In genomic region chr7:100494415-100494831, GRCm38 (mm10) we compare ENCODE assay signal across 10 mouse cellular contexts. TPM values are rescaled to one million over a fixed set of nuclear protein-coding genes. Genes with fewer than 3 reads are reported as not detected.
DNase-seq lines count a peak whose midpoint lies in the region; ATAC-seq and TF ChIP-seq lines count a peak whose summit lies in the region.
"Had no signal": no experiment of that assay in that cellular context is flagged by ENCODE, and none has a peak within 500 bp of the region (broad histone marks: within the 10 kb centered on the region; RNA-seq: fewer than 3 reads in every experiment).

No protein-coding gene starts in this region.

- H3K27ac ChIP-seq in forebrain, embryonic 11.5 days (ENCODE audit: low read depth, low read length), result no peak overlapping the region
- no peak overlapping the region for H3K27ac ChIP-seq in forebrain, embryonic 15.5 days (replicated peaks)
- H3K27ac ChIP-seq in hindbrain, embryonic 12.5 days, result peak overlapping the region; percentile 8; the same call in 1 of the 2 replicates
- no peak overlapping the region for H3K27ac ChIP-seq in midbrain, embryonic 13.5 days

- no peaks in the 10 kb centered on the region for H3K27me3 ChIP-seq in forebrain, embryonic 11.5 days (ENCODE audit: control insufficient read depth, insufficient read depth, low read length)
- peaks cover 5% of the 10 kb centered on the region; the same call in 1 of the 2 replicates for H3K27me3 ChIP-seq in forebrain, embryonic 15.5 days
- H3K27me3 ChIP-seq in G1E (ENCODE audit: insufficient read depth, low read length), result no peaks in the 10 kb centered on the region
- peaks cover 4% of the 10 kb centered on the region for H3K27me3 ChIP-seq in hindbrain, embryonic 12.5 days
- peaks cover 9% of the 10 kb centered on the region; the same call in 1 of the 2 replicates for H3K27me3 ChIP-seq in midbrain, embryonic 13.5 days

- no peak for TF ChIP-seq CTCF in G1E (IDR thresholded peaks at IDR 0.05; ENCODE audit: low read depth, low read length)

- H3K36me3 ChIP-seq in forebrain, embryonic 11.5 days (ENCODE audit: control insufficient read depth, insufficient read depth, low read length), result no peaks in the 10 kb centered on the region; the same call in 1 of the 2 replicates
- no peaks in the 10 kb centered on the region for H3K36me3 ChIP-seq in forebrain, embryonic 15.5 days
- peaks cover 57% of the 10 kb centered on the region for H3K36me3 ChIP-seq in G1E (replicated peaks)
- peaks cover 15% of the 10 kb centered on the region; the same call in 1 of the 2 replicates for H3K36me3 ChIP-seq in hindbrain, embryonic 12.5 days
- H3K36me3 ChIP-seq in midbrain, embryonic 13.5 days, result peaks cover 7% of the 10 kb centered on the region; the same call in 1 of the 2 replicates

- H3K9ac ChIP-seq in forebrain, embryonic 11.5 days (ENCODE audit: low read length), result no peak overlapping the region
- H3K9ac ChIP-seq in forebrain, embryonic 15.5 days (replicated peaks), result no peak overlapping the region
- H3K9ac ChIP-seq in hindbrain, embryonic 12.5 days, result no peak overlapping the region; the same call in 1 of the 2 replicates
- H3K9ac ChIP-seq in midbrain, embryonic 13.5 days (replicated peaks), result no peak overlapping the region

- WGBS in forebrain, embryonic 11.5 days, result 86% methylated on average over 7 of the region's 7 CpGs
- 89% methylated on average over 7 of the region's 7 CpGs for WGBS in forebrain, embryonic 15.5 days
- whole genome bisulfite sequencing in hindbrain, embryonic 12.5 days, result 90% methylated on average over 7 of the region's 7 CpGs
- whole genome bisulfite sequencing in midbrain, embryonic 13.5 days, result 90% methylated on average over 7 of the region's 7 CpGs

- H3K4me2 ChIP-seq in forebrain, embryonic 11.5 days (ENCODE audit: low read depth, low read length, severe bottlenecking), result 0 out of 2 replicates have a peak overlapping the region, but pooled peaks have one; percentile 24
- no peak overlapping the region for H3K4me2 ChIP-seq in forebrain, embryonic 15.5 days (replicated peaks)
- H3K4me2 ChIP-seq in hindbrain, embryonic 12.5 days (replicated peaks), result peak overlapping the region; percentile 84
- peak overlapping the region; percentile 65 for H3K4me2 ChIP-seq in midbrain, embryonic 13.5 days (replicated peaks)

- no peak overlapping the region; the same call in 1 of the 2 replicates for H3K4me3 ChIP-seq in forebrain, embryonic 11.5 days (ENCODE audit: low read depth, low read length)
- no peak overlapping the region for H3K4me3 ChIP-seq in forebrain, embryonic 15.5 days
- peak overlapping the region; percentile 91 for H3K4me3 ChIP-seq in G1E (ENCODE audit: low read depth, low read length)
- H3K4me3 ChIP-seq in hindbrain, embryonic 12.5 days, result peak overlapping the region; percentile 42
- H3K4me3 ChIP-seq in midbrain, embryonic 13.5 days (replicated peaks), result peak overlapping the region; percentile 38; the same call in 1 of the 2 replicates

- no peak for DNase-seq in forebrain, embryonic 11.5 days (ENCODE audit: low spot score)
- no peak for DNase-seq in G1E (ENCODE audit: low spot score)
- no peak for DNase-seq in gastrocnemius, postnatal 10 days
- no peak for DNase-seq in urinary bladder, postnatal 14 days (ENCODE audit: low spot score)
- DNase-seq in kidney, adult 11 months, result no peak

- ATAC-seq in forebrain, embryonic 11.5 days (replicated peaks; ENCODE audit: low FRiP score), result no peak
- no peak for ATAC-seq in forebrain, embryonic 15.5 days (replicated peaks)
- no peak for ATAC-seq in G1E (ENCODE audit: extremely low read depth, insufficient number of reproducible peaks, low FRiP score, poor library complexity, severe bottlenecking)
- no peak for ATAC-seq in hindbrain, embryonic 12.5 days (ENCODE audit: low FRiP score)
- ATAC-seq in midbrain, embryonic 13.5 days, result no peak

- peaks cover 14% of the 10 kb centered on the region; the same call in 1 of the 2 replicates for H3K4me1 ChIP-seq in forebrain, embryonic 11.5 days (replicated peaks; ENCODE audit: control insufficient read depth, insufficient read depth, low read length)
- H3K4me1 ChIP-seq in forebrain, embryonic 15.5 days, result peaks cover 27% of the 10 kb centered on the region
- peaks cover 62% of the 10 kb centered on the region for H3K4me1 ChIP-seq in G1E (ENCODE audit: insufficient read depth, low read depth, low read length)
- H3K4me1 ChIP-seq in hindbrain, embryonic 12.5 days, result peaks cover 40% of the 10 kb centered on the region
- H3K4me1 ChIP-seq in midbrain, embryonic 13.5 days (replicated peaks), result peaks cover 40% of the 10 kb centered on the region

- no peaks in the 10 kb centered on the region for H3K9me3 ChIP-seq in forebrain, embryonic 11.5 days (ENCODE audit: control insufficient read depth, low read length)
- no peaks in the 10 kb centered on the region for H3K9me3 ChIP-seq in forebrain, embryonic 15.5 days
- H3K9me3 ChIP-seq in G1E (replicated peaks), result no peaks in the 10 kb centered on the region
- H3K9me3 ChIP-seq in hindbrain, embryonic 12.5 days (replicated peaks), result no peaks in the 10 kb centered on the region
- H3K9me3 ChIP-seq in midbrain, embryonic 13.5 days, result no peaks in the 10 kb centered on the region

RNA-seq across cellular contexts. Expression of gene Ucp2, which starts 1.3 kb away (rescaled TPM):
- 79.7 and 90.4 TPM in 2 replicates for polyA plus RNA-seq in forebrain, embryonic 11.5 days (2014; fragmentation: Nextera tagmentation; extraction: Ambion mirVana)
- 47.4 and 48.4 TPM in 2 replicates for polyA plus RNA-seq in forebrain, embryonic 15.5 days (2015; fragmentation: Nextera tagmentation; extraction: Ambion mirVana)
- total RNA-seq in G1E (2014; fragmentation: Nextera tagmentation) (688 and 701 TPM in 2 replicates), G1E (2017) (142 and 164 TPM in 2 replicates)
- polyA plus RNA-seq in G1E (2012), result 838 and 989 TPM in 2 replicates
- 123 and 130 TPM in 2 replicates for polyA plus RNA-seq in hindbrain, embryonic 12.5 days (2016; fragmentation: Nextera tagmentation; extraction: Ambion mirVana)
- 51.9 and 52.5 TPM in 2 replicates for polyA plus RNA-seq in midbrain, embryonic 13.5 days (2015; fragmentation: Nextera tagmentation; extraction: Ambion mirVana)
- total RNA-seq in gastrocnemius, postnatal 10 days (2021), result 100 to 1,000 TPM; 133 to 155 TPM

RNA-seq across cellular contexts. Expression of gene Dnajb13, which starts 20.3 kb away (rescaled TPM):
- 0.49 and 0.84 TPM in 2 replicates for polyA plus RNA-seq in forebrain, embryonic 11.5 days (2014; fragmentation: Nextera tagmentation; extraction: Ambion mirVana)
- 2.6 and 4.9 TPM in 2 replicates for polyA plus RNA-seq in forebrain, embryonic 15.5 days (2015; fragmentation: Nextera tagmentation; extraction: Ambion mirVana)
- not detected in 2 replicates for total RNA-seq in G1E (2014; fragmentation: Nextera tagmentation)
- total RNA-seq in G1E (2017), result 0.16 and 0.35 TPM in 2 replicates
- not detected in 2 replicates for polyA plus RNA-seq in G1E (2012)
- 5.0 and 8.2 TPM in 2 replicates for polyA plus RNA-seq in hindbrain, embryonic 12.5 days (2016; fragmentation: Nextera tagmentation; extraction: Ambion mirVana)
- 1.2 and 3.2 TPM in 2 replicates for polyA plus RNA-seq in midbrain, embryonic 13.5 days (2015; fragmentation: Nextera tagmentation; extraction: Ambion mirVana)
- total RNA-seq in gastrocnemius, postnatal 10 days (2021), result not detected
- total RNA-seq: heart, postnatal 10 days had no signal

RNA-seq across cellular contexts. Expression of gene Ucp3, which starts 21.6 kb away (rescaled TPM):
- not detected in 2 replicates for polyA plus RNA-seq in forebrain, embryonic 11.5 days (2014; fragmentation: Nextera tagmentation; extraction: Ambion mirVana)
- polyA plus RNA-seq in forebrain, embryonic 15.5 days (2015; fragmentation: Nextera tagmentation; extraction: Ambion mirVana), result not detected in 2 replicates
- total RNA-seq in G1E (2014; fragmentation: Nextera tagmentation) (not detected in 2 replicates), G1E (2017) (0.33 TPM in 1 of 2 replicates, not detected in the other)
- not detected in 2 replicates for polyA plus RNA-seq in G1E (2012)
- not detected in 2 replicates for polyA plus RNA-seq in hindbrain, embryonic 12.5 days (2016; fragmentation: Nextera tagmentation; extraction: Ambion mirVana)
- not detected in 2 replicates for polyA plus RNA-seq in midbrain, embryonic 13.5 days (2015; fragmentation: Nextera tagmentation; extraction: Ambion mirVana)
- 10 to 100 TPM; 77.1 to 79.5 TPM for total RNA-seq in gastrocnemius, postnatal 10 days (2021)
- polyA plus RNA-seq: C2C12 had no signal

RNA-seq across cellular contexts. Expression of gene Coa4, which starts 42.4 kb away (rescaled TPM):
- 18.2 and 18.6 TPM in 2 replicates for polyA plus RNA-seq in forebrain, embryonic 11.5 days (2014; fragmentation: Nextera tagmentation; extraction: Ambion mirVana)
- 14.1 and 14.9 TPM in 2 replicates for polyA plus RNA-seq in forebrain, embryonic 15.5 days (2015; fragmentation: Nextera tagmentation; extraction: Ambion mirVana)
- total RNA-seq in G1E (2014; fragmentation: Nextera tagmentation) (15.4 and 20.0 TPM in 2 replicates), G1E (2017) (21.9 and 22.0 TPM in 2 replicates)
- 9.1 and 9.6 TPM in 2 replicates for polyA plus RNA-seq in G1E (2012)
- polyA plus RNA-seq in hindbrain, embryonic 12.5 days (2016; fragmentation: Nextera tagmentation; extraction: Ambion mirVana), result 13.4 and 15.6 TPM in 2 replicates
- polyA plus RNA-seq in midbrain, embryonic 13.5 days (2015; fragmentation: Nextera tagmentation; extraction: Ambion mirVana), result 16.7 and 19.7 TPM in 2 replicates
- total RNA-seq in gastrocnemius, postnatal 10 days (2021), result 1 to 10 TPM; 8.2 to 8.9 TPM

Comparison
In these comparisons a context has a peak if more than half of its experiments do, and no peak if none do; other contexts are left out.
1. H3K4me3 ChIP-seq: peak in G1E (single experiment), hindbrain, embryonic 12.5 days (single experiment) and midbrain, embryonic 13.5 days (single experiment); none in forebrain, embryonic 11.5 days (single experiment) and forebrain, embryonic 15.5 days (single experiment).